Mouse (Mus musculus): ENCODE measurements around the gene Tekt2.

The Tekt2 gene

DNA sequence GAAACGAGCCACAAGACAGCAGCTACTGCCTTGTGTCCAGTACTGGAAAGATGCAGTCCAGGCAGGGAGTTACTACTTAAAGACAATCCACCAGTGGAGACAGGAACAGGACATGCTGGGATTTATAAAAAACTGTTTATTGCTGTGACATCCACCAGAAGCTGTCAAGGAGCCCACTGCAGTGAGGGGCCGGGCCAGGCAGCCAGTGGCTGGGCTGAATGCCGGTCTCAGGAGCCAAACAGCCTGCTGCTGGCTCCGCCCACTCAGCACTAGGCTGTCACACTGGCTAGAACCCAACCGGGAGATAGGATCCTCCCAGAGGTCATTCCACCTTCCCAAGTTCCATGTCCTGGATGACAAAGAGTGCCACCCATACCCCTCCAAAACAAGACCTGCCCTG is 9.6 kb downstream of the Tekt2 start:
- DNase-seq (ENCODE audit: low read depth, low spot score) = no peak
- H3K36me3 ChIP-seq (ENCODE audit: control insufficient read depth, insufficient read depth, low read length, poor library complexity, severe bottlenecking) = no peaks in the 10 kb centered on the region; the same call in none of the 2 replicates
- no peaks in the 10 kb centered on the region for H3K27me3 ChIP-seq (ENCODE audit: control insufficient read depth, insufficient read depth, low read length, poor library complexity, severe bottlenecking)

DNA sequence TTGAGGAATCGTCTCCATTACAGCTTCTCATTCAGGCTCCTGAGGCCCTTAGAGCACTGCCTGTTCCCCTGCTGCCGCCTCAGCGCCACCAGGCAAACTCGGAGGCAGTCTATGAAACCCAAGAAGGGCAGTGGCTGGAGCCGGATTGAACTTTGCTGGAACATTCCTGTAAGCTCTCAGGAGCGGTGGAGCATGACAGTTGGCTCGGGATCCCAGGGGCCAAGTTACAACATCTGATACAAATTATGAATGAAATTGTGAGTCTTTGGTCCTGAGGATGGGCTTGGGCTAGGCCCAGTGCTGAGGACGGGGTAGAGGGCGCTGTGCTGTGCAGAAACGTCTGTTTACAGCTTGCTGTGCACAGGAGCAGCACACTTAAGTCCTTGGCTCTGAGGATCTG is 11.1 kb downstream of the Tekt2 start:
- Histone ChIP-seq H3K27me3 (ENCODE audit: control insufficient read depth, insufficient read depth, low read length, poor library complexity, severe bottlenecking) (no peaks in the 10 kb centered on the region), H3K36me3 (ENCODE audit: control insufficient read depth, insufficient read depth, low read length, poor library complexity, severe bottlenecking) (no peaks in the 10 kb centered on the region; the same call in none of the 2 replicates)
- DNase-seq (ENCODE audit: low read depth, low spot score) = no peak

DNA sequence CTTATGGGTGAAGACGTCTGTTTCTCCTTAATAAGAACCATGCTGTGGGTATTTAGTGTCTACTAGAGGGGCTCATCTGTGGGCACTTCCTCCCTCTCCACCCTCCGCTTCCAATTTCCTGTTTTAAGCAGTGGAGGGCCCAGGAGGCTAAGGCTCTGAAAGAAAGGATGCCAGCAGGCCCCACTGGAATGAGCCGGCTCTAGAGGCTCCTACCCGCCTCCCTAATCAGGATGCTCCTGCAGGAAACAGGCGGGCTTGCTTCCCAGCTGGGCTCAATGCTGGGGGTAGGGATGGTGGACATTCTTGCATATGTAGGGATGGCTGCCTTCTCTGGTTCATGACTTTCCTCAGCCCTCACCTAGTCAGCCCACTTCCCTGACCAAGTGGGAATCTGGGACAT is 12.3 kb downstream of the Tekt2 start:
- no peaks in the 10 kb centered on the region; the same call in none of the 2 replicates for H3K36me3 ChIP-seq (ENCODE audit: control insufficient read depth, insufficient read depth, low read length, poor library complexity, severe bottlenecking)
- DNase-seq (ENCODE audit: low read depth, low spot score) = no peak
- H3K27me3 ChIP-seq (ENCODE audit: control insufficient read depth, insufficient read depth, low read length, poor library complexity, severe bottlenecking) = no peaks in the 10 kb centered on the region

DNA sequence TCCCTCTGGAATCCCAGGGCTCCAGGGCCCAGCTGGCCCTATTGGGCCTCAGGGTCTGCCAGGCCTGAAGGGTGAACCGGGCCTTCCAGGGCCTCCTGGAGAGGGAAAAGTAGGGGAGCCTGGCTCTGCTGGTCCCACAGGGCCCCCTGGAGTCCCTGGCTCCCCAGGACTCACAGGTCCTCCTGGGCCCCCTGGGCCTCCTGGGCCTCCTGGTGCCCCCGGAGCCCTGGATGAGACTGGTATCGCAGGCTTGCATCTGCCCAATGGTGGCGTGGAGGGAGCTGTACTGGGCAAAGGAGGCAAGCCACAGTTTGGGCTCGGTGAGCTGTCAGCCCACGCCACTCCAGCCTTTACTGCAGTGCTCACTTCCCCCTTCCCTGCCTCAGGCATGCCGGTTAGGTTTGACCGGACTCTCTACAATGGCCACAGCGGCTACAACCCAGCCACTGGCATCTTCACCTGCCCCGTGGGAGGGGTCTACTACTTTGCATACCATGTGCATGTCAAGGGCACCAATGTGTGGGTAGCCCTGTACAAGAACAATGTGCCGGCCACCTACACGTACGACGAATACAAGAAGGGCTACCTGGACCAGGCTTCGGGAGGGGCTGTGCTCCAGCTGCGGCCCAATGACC is 13.8 kb downstream of the Tekt2 start:
- no peaks in the 10 kb centered on the region for H3K27me3 ChIP-seq (ENCODE audit: control insufficient read depth, insufficient read depth, low read length, poor library complexity, severe bottlenecking)
- H3K36me3 ChIP-seq (ENCODE audit: control insufficient read depth, insufficient read depth, low read length, poor library complexity, severe bottlenecking) = no peaks in the 10 kb centered on the region; the same call in none of the 2 replicates
- DNase-seq (ENCODE audit: low read depth, low spot score) = no peak

DNA sequence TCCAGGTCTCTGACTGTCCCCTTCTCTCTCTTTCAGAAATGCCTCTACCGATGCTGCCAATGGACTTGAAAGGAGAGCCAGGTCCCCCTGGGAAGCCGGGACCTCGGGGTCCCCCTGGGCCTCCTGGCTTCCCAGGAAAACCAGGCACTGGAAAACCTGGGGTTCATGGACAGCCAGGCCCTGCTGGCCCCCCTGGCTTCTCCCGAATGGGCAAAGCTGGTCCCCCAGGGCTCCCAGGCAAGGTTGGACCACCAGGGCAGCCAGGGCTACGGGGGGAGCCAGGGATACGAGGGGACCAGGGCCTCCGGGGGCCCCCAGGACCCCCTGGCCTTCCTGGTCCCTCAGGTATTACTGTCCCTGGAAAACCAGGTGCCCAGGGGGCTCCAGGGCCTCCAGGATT is 15.1 kb downstream of the Tekt2 start:
- Histone ChIP-seq H3K27me3 (ENCODE audit: control insufficient read depth, insufficient read depth, low read length, poor library complexity, severe bottlenecking) (no peaks in the 10 kb centered on the region), H3K36me3 (ENCODE audit: control insufficient read depth, insufficient read depth, low read length, poor library complexity, severe bottlenecking) (no peaks in the 10 kb centered on the region; the same call in none of the 2 replicates)
- DNase-seq (ENCODE audit: low read depth, low spot score) = no peak

DNA sequence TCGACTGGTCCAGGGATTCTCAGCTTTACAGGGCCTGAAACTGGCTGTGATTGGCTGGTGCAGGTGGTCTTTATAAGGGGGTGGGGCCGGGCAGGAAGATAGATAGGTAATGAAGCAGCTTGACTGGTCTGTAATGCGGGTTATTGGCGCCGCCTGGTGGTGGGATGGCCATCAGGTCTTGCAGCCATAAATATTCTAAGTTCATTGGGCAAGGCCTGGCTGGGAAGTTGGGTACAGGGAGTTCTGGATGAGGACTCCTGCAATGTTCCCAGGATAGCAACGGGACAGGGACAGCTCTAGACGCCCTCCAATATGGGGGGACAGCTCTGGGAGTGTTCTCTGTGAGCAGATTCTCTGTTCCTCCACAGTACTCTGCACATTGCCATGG is 15.6 kb downstream of the Tekt2 start:
- H3K27me3 ChIP-seq (ENCODE audit: control insufficient read depth, insufficient read depth, low read length, poor library complexity, severe bottlenecking) = no peaks in the 10 kb centered on the region
- H3K36me3 ChIP-seq (ENCODE audit: control insufficient read depth, insufficient read depth, low read length, poor library complexity, severe bottlenecking) = no peaks in the 10 kb centered on the region; the same call in none of the 2 replicates
- peak; percentile 84 for DNase-seq (ENCODE audit: low read depth, low spot score)

DNA sequence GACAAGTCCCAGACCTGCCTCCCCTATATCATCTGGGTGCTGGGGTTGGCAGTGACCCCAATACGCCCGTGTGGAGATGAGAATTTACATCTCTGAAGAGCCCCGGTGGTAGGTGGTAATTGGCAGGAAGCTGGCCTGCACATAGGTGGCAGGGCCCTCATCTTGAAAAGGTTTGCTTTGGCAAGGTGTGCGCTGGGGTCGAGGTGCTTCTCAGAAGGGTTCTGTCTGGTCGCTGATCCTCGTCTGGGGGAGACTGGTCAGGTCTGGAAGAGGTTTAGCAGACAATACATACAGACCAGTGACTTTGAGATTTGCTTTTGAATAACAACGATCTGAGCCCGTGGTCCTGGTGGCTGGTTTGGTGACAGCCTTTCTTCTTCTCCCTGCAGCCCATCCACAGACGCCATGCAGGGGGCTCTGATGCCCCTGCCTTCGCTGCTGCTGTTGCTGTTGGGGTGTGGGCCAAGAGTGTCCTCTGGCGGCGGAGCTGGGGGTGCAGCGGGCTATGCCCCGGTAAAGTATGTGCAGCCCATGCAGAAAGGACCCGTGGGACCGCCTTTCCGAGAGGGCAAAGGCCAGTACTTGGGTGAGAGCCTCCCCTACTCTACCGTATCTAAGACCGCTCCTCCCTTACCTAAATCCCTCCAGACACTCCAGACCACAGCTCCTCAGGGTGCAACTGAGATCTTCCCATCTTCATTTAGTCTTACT is 16.1 kb downstream of the Tekt2 start:
- Histone ChIP-seq H3K36me3 (ENCODE audit: control insufficient read depth, insufficient read depth, low read length, poor library complexity, severe bottlenecking) (no peaks in the 10 kb centered on the region; the same call in none of the 2 replicates), H3K27me3 (ENCODE audit: control insufficient read depth, insufficient read depth, low read length, poor library complexity, severe bottlenecking) (no peaks in the 10 kb centered on the region)
- DNase-seq (ENCODE audit: low read depth, low spot score) = peak; percentile 46

DNA sequence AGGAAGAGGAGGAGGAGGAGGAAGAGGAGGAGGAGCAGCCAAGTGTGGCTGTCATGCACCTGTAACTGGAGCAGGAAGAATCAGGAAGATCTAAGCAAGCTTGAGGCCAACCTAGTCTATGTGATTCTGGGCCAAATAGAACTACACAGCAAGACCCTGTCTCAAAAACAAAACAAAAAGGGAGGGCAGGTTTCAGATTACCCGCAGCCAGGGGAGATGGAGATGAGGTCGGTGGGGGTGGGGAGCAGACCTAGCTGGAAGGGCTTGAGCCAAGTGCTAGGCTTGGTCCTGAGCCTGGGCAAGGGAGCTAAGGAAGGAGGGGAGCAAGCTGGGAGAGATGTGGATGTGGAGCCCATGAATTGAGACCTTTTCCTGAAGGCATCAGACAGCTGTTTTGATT is 18.7 kb downstream of the Tekt2 start:
- no peaks in the 10 kb centered on the region; the same call in 1 of the 2 replicates for H3K27me3 ChIP-seq (ENCODE audit: control insufficient read depth, insufficient read depth, low read length, poor library complexity, severe bottlenecking)
- H3K36me3 ChIP-seq (ENCODE audit: control insufficient read depth, insufficient read depth, low read length, poor library complexity, severe bottlenecking) = no peaks in the 10 kb centered on the region
- no peak for DNase-seq (ENCODE audit: low read depth, low spot score)

DNA sequence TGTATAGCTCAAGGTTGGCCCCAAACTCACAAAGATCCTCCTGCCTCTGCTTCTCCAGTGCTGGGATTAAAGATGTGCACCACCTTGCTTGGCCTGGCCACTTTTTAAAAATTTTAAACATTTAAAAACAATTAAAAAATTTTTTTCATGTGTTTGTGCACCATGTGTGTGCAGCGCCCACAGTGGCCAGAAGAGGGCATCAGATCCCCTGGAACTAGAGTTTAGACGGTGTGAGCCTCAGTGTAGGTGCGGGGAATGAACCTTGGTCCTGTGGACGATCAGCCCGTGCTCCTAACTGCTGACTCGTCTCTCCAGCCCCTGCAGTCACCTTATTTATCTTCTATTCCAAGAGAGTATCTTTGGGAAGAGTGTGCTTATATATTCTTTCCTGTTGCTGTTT is 19.4 kb downstream of the Tekt2 start:
- H3K36me3 ChIP-seq (ENCODE audit: control insufficient read depth, insufficient read depth, low read length, poor library complexity, severe bottlenecking) = no peaks in the 10 kb centered on the region
- no peak for DNase-seq (ENCODE audit: low read depth, low spot score)
- no peaks in the 10 kb centered on the region; the same call in 1 of the 2 replicates for H3K27me3 ChIP-seq (ENCODE audit: control insufficient read depth, insufficient read depth, low read length, poor library complexity, severe bottlenecking)

DNA sequence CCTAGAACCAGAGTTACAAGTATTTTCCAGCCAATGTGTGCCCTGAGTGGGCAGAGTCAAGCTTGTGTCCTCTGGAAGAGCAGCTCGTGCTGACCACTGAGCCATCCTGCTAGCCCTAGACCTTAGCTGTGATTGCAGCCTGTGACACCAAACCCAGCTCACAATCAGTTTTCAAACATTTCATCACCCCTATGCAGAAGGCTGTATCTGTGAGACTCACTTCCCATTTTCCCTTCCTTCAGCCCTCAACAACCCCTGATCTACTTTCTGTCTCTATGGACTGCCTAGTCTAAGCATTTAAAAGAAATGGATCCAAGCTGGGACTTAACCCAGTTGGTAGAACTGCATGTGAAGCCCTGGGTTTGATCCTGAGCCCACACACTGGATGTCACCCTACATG is 20.1 kb downstream of the Tekt2 start:
- no peak for DNase-seq (ENCODE audit: low read depth, low spot score)
- Histone ChIP-seq H3K27me3 (ENCODE audit: control insufficient read depth, insufficient read depth, low read length, poor library complexity, severe bottlenecking) (no peaks in the 10 kb centered on the region; the same call in 1 of the 2 replicates), H3K36me3 (ENCODE audit: control insufficient read depth, insufficient read depth, low read length, poor library complexity, severe bottlenecking) (no peaks in the 10 kb centered on the region)

DNA sequence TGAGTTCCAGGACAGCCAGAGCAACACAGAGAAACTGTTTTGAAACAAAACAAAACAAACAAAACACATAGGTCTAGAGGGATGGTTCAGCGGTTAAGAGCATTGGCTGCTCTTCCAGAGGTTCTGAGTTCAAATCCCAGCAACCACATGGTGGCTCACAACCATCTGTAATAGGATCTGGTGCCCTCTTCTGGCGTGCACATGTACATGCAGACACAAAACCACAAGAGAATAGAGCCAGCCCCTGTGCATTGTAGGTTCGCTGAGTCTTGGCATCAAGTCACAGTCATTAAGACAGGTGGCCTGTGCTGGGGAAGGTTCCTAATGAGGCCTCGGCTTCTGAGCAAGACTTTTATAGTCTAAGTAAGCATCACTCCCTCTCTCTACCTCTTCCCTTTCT is 21.6 kb downstream of the Tekt2 start:
- DNase-seq (ENCODE audit: low read depth, low spot score) = no peak
- no peaks in the 10 kb centered on the region; the same call in 1 of the 2 replicates for H3K27me3 ChIP-seq (ENCODE audit: control insufficient read depth, insufficient read depth, low read length, poor library complexity, severe bottlenecking)

DNA sequence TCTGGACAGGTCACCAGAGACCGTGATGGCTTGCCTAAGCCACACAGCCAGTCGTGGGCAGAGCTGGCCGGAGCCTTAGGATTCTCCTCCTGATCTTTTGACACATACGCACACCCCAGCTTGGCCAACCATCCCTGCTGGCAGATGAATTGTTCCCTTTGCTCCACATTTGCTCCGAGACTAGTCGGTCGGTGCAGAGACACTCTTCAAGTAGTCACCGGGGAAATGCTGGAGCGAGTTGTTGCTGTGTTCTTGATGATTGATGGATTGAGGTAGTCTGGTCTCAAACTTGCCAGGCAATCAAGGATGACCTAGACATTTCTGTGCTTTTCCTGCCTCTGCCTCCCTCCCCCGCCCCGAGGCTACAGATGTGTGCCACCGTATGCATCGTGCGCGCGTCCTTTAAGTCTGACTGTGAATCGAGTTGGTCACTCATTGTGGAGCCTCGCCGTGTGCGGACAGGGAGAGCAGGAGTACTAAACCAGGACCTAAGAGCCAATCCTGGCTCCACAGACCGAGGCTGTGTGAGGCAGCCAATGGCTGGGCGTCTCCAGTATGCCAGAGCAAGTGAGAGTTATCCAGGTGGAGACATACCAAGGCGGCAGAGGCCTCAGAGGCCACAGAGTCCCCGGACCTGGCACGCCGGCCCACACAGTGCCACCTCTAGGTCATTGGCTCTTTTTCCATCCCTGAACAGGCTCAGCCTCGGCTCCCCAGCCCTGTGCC is 23.7 kb downstream of the Tekt2 start:
- no peaks in the 10 kb centered on the region; the same call in 1 of the 2 replicates for H3K27me3 ChIP-seq (ENCODE audit: control insufficient read depth, insufficient read depth, low read length, poor library complexity, severe bottlenecking)
- no peak for DNase-seq (ENCODE audit: low read depth, low spot score)

More for the DNA sequence above, 21.6 kb downstream of the Tekt2 start:
- no peaks in the 10 kb centered on the region for H3K36me3 ChIP-seq (ENCODE audit: control insufficient read depth, insufficient read depth, low read length, poor library complexity, severe bottlenecking)

DNA sequence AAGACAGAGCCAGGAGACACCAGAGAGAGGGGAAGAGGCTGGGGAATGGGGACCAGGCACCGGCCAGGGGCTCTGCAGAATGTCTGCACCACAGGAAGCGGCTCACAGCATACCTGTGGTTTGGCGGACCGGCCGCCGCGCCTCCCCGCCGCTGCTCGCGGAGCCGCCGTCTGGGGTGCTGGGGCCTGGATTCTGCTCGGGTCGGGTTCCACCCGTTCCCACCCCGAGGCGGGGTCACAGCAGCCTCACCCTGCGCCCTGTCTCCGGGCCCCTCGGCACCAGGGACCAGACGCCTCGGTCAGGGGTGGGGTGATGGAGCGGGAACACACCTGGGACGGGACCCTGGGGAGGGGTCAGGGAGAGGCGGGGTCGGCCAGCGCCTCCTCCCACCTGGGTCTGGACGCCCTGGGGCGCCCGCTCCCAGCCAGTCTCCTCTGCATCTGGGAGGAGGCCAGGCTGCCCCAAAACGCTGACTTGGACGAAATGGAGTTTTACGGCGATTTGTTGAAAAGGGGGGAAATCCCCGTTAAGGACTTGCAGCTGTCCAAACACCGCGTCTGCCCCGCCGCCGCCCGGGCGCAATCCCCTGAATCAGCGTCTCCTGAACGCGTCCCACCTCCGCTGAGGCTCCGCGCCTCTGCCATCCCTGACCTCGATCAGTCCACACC is 24.4 kb downstream of the Tekt2 start:
- no peaks in the 10 kb centered on the region; the same call in 1 of the 2 replicates for H3K27me3 ChIP-seq (ENCODE audit: control insufficient read depth, insufficient read depth, low read length, poor library complexity, severe bottlenecking)
- no peak for DNase-seq (ENCODE audit: low read depth, low spot score)

More for the DNA sequence above, 23.7 kb downstream of the Tekt2 start:
- H3K36me3 ChIP-seq (ENCODE audit: control insufficient read depth, insufficient read depth, low read length, poor library complexity, severe bottlenecking) = no peaks in the 10 kb centered on the region

DNA sequence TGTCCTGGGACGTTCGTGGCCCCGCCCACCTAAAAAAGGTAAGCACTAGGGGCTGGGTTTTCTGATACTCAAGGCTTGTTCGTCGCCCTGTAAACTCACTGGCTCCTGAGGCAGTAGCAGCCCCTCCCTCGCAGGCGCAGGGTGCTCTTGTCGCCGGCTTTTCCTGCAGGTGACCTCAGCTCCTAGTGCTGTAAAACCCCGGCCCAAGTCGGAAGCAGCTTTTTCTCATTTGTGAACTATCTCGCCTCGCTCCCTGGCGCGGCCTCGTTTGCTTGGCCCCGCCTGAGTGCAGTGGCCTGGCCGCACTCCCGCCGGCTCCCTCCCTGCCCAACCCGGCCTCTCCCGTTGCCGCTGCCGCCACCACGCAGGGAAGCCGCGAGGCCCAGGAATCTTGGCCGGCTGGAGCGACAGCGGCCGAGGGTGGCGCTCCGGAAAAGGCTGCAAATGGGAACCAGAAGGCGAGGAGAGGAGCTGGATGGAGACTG is 28.8 kb downstream of the Tekt2 start:
- H3K27me3 ChIP-seq (ENCODE audit: control insufficient read depth, insufficient read depth, low read length, poor library complexity, severe bottlenecking) = no peaks in the 10 kb centered on the region
- H3K36me3 ChIP-seq (ENCODE audit: control insufficient read depth, insufficient read depth, low read length, poor library complexity, severe bottlenecking) = no peaks in the 10 kb centered on the region
- DNase-seq (ENCODE audit: low read depth, low spot score) = no peak

More for the DNA sequence above, 24.4 kb downstream of the Tekt2 start:
- no peaks in the 10 kb centered on the region for H3K36me3 ChIP-seq (ENCODE audit: control insufficient read depth, insufficient read depth, low read length, poor library complexity, severe bottlenecking)

Data from splenic B cell, adult 2 months (primary cell).